Mouse (Mus musculus) heart, postnatal 0 days (tissue): Measurements from ENCODE around the gene Gm49354. TPM values are rescaled to one million over a fixed set of nuclear protein-coding genes. Genes with fewer than 3 reads are reported as not detected.
A peak's percentile ranks its signal among the peaks of the same experiment; 100 is the strongest.

Experiments used
- ATAC-seq: fragments of 200-750 bp; cut with Nextera tagmentation; 2 replicates; pipeline ENCODE4 v1.8.0; 2017; ENCODE audit warnings: low read depth, moderate number of reproducible peaks, moderate library complexity; ENCODE audit not compliant: insufficient read depth
- DNase-seq: peaks from one replicate; pipeline ENCODE4 v3.0.0-alpha.2; 2016; ENCODE audit warnings: low spot score
- H3K27ac ChIP-seq: fragments of 300-500 bp; sonication (generic); 2 replicates; pipeline ENCODE4 v1.5.1; 2014; ENCODE audit warnings: low read depth, mild to moderate bottlenecking
- H3K27me3 ChIP-seq: fragments of 300-500 bp; sonication (generic); 2 replicates; pipeline ENCODE4 v1.6.1; 2014; ENCODE audit warnings: low read length, mixed read lengths; ENCODE audit not compliant: control insufficient read depth, insufficient read depth
- H3K36me3 ChIP-seq: fragments of 300-500 bp; sonication (generic); replicated peaks from 2 replicates; pipeline ENCODE4 v1.6.1; 2014; ENCODE audit warnings: low read length, mixed read lengths; ENCODE audit not compliant: control insufficient read depth, insufficient read depth
- H3K4me1 ChIP-seq: fragments of 300-500 bp; sonication (generic); 2 replicates; pipeline ENCODE4 v1.6.1; 2014; ENCODE audit warnings: antibody characterized with exemption; ENCODE audit not compliant: control insufficient read depth, insufficient read depth
- H3K4me2 ChIP-seq: fragments of 300-500 bp; sonication (generic); 2 replicates; pipeline ENCODE4 v1.6.1; 2014; ENCODE audit warnings: low read depth, mild to moderate bottlenecking, low read length, moderate library complexity
- H3K4me3 ChIP-seq: fragments of 300-500 bp; sonication (generic); 2 replicates; pipeline ENCODE4 v1.5.1; 2014; ENCODE audit warnings: low read depth, low read length
- H3K9ac ChIP-seq: fragments of 300-500 bp; sonication (generic); replicated peaks from 2 replicates; pipeline ENCODE4 v1.6.1; 2014; ENCODE audit warnings: low read depth, low read length, mixed read lengths
- H3K9me3 ChIP-seq: fragments of 300-500 bp; sonication (generic); replicated peaks from 2 replicates; pipeline ENCODE4 v1.6.1; 2016; ENCODE audit warnings: low read length; ENCODE audit not compliant: control insufficient read depth
- CTCF ChIP-seq: IDR thresholded peaks from 2 replicates; pipeline ENCODE4 v1.5.1; 2016; ENCODE audit warnings: antibody characterized with exemption, control low read depth, low read depth
- EP300 ChIP-seq: IDR thresholded peaks from 2 replicates; pipeline ENCODE4 v1.6.1; 2016; ENCODE audit warnings: antibody characterized with exemption, low read depth
- WGBS: fragments of 180-500 bp; shearing (Covaris S2); extraction: QIAGEN DNeasy Blood & Tissue Kit; methylation state at CpG from one replicate; pipeline ENCODE4 v1.1.7; 2014; 5-methylcytosine and 5-hydroxymethylcytosine counted together
- polyA plus RNA-seq: library from polyadenylated mRNA; unstranded; fragments of >200 nt; fragmentation: Nextera tagmentation; extraction: Ambion mirVana; gene quantifications from 2 replicates; pipeline ENCODE4 v1.2.1, GENCODE M21; 2015
- total RNA-seq: library from RNA; depleted of rRNA; stranded (reverse); fragments of >200 nt; gene quantifications from 2 replicates; pipeline ENCODE4 v1.2.3, GENCODE M21; 2014; ENCODE audit warnings: low replicate concordance; rRNA removed

The Gm49354 gene
- total RNA-seq (not detected in 2 replicates), polyA plus RNA-seq (not detected in 2 replicates)

DNA sequence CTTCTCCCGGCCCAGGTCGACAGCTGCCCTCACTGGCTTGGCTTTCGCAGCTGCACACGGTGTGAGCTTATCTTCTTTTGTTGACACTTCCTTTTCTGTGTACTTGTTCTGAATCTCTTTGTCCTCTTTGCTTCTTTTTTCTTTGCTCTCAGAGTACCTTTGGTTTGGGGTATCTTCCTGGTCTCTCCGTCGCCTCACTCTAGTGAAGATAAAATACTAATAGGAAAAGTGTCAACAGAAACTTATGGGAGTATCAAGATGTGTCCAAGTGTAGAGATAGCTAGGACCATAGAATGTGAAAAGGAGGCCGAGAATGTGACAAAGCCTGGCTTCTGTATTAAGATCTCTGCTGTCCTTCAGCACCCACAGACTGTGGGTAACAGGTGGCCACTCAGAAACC is at the start of gene Gm49354:
Gm49354 (minus strand) TSS at position 101 of the 400 bp plus-strand sequence.
- no peak within 1 kb of the TSS for H3K9ac ChIP-seq
- TF ChIP-seq CTCF (no peak), EP300 (no peak)
- ATAC-seq, result no peak
- DNase-seq, result no peak
- peaks cover 97% of the 10 kb centered on the region for H3K36me3 ChIP-seq
- H3K27me3 ChIP-seq, result no peaks in the 10 kb centered on the region
- H3K4me1 ChIP-seq, result no peaks in the 10 kb centered on the region
- no peak within 1 kb of the TSS for H3K4me3 ChIP-seq
- no peak within 1 kb of the TSS for H3K27ac ChIP-seq
- H3K4me2 ChIP-seq, result no peak within 1 kb of the TSS
- WGBS, result 81% methylated on average over 7 of the region's 7 CpGs
- no peaks in the 10 kb centered on the region for H3K9me3 ChIP-seq

DNA sequence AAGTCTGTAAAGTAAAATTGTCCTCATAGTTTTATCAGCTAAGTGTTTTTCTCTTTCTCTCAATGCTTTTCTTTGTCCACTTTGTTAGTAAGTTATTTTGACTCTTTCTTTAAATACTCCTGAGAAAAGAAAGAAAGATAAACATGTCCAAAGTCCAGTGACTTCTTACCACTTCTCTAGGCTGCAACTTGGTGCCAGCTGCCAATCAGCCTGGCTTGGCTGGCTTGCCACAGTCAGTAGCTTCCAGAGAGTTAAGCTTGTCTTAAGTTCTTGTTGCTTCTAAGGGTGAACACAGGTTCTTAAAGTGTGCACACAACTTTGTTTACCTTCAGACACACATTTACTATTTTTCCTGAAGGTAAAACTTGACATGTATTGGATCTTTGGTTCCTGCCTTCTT is 43.9 kb upstream of the Gm49354 start:
- DNase-seq, result no peak

DNA sequence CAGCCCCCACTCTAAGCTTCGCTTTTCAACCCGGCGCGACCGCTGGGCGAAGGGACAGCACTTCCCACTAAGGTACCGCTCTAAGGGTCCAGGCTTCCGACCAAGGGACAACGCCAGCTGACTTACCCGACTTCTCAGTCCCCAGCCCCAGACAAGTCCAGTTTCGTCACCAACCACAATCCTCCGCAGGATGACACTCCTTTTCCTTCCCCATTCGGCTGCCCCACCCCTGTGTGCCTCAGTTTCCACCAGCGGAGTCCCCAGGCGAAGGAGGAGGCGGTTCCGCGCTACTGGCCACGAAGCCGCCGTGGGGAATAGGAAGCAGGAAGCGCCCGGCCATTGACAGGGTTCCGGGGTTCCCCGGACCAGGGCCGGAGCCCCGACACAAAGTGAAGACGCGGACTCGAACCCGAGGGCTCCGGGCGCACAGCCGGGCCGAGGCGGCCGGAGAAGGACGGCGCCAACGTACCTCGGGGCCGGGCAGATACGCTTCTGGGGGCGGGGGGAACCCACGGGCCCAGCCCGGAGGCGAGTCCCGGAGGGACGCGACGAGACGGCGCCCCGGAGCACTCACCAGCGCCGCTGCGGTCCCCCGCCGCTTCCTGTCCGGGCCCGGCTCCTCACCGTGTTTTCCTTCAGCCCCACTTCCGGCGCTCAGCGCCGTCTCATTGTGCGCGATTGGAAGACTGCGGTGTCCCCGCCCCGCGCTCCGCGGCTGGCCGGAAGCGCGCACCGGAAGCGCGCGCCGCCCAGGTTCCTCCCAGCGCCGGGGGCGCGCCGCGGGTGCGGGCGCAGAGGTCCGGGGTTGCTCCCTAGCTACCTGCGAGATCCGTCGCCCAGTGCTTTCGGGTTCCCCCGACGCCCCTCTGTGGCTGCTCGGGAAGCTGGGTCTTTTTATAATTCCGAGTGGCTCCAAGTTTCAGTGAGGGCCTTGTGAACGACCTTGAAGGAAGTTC is 40.7 kb upstream of the Gm49354 start, which contains the start of gene Tut7:
Tut7 (minus strand) TSS at position 641 of the 956 bp plus-strand sequence.
- H3K36me3 ChIP-seq, result 0 out of 2 replicates have a peak, but pooled peaks cover 1% of the 10 kb centered on the region
- H3K4me2 ChIP-seq, result peak within 1 kb of the TSS; percentile 83
- H3K27ac ChIP-seq, result peak within 1 kb of the TSS; percentile 96
- DNase-seq (peak; percentile 93), ATAC-seq (peak; percentile 95)
- TF ChIP-seq EP300, result peak; percentile 88
- no peak for TF ChIP-seq CTCF
- H3K9me3 ChIP-seq, result no peaks in the 10 kb centered on the region
- peak within 1 kb of the TSS; percentile 79 for H3K4me3 ChIP-seq
- H3K4me1 ChIP-seq, result peaks cover 28% of the 10 kb centered on the region
- H3K9ac ChIP-seq, result peak within 1 kb of the TSS; percentile 95
- no peaks in the 10 kb centered on the region for H3K27me3 ChIP-seq
- WGBS, result under 1% methylated on average over 94 of the region's 100 CpGs

More for the DNA sequence above, 43.9 kb upstream of the Gm49354 start:
- no peak overlapping the region for H3K4me3 ChIP-seq
- no peaks in the 10 kb centered on the region for H3K27me3 ChIP-seq
- no peaks in the 10 kb centered on the region for H3K36me3 ChIP-seq
- H3K9ac ChIP-seq, result no peak overlapping the region
- no peaks in the 10 kb centered on the region for H3K9me3 ChIP-seq
- TF ChIP-seq CTCF (no peak), EP300 (no peak)
- no peak overlapping the region for H3K4me2 ChIP-seq
- peaks cover 10% of the 10 kb centered on the region for H3K4me1 ChIP-seq
- H3K27ac ChIP-seq, result no peak overlapping the region
- no peak for ATAC-seq

DNA sequence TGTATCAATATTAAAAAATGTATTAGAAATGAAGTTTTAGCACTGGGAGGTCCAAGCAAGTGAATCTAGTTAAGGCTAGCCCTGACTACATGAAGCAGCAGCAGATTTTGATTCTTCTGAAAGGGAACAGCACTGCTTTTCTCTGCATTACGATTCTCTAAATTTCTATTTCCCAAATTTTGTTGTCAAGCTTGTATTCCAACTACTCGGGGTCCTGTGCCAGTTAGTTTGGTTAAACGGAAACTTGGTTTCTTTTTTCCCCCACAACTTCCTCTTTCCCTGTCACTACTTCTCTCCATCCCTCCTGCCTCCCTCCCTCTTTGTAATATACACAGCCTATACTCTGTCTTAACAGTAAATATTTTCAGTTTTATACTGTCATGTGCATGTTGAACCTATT is 38.8 kb upstream of the Gm49354 start:
- peak overlapping the region; percentile 79 for H3K4me3 ChIP-seq
- no peak for ATAC-seq
- H3K36me3 ChIP-seq, result peaks cover 16% of the 10 kb centered on the region
- H3K27ac ChIP-seq, result no peak overlapping the region
- H3K4me2 ChIP-seq, result peak overlapping the region; percentile 83
- no peaks in the 10 kb centered on the region for H3K9me3 ChIP-seq
- no peak for DNase-seq
- H3K4me1 ChIP-seq, result peaks cover 28% of the 10 kb centered on the region
- TF ChIP-seq CTCF (no peak), EP300 (no peak)
- 49% methylated on average over 3 of the region's 3 CpGs for WGBS
- H3K9ac ChIP-seq, result no peak overlapping the region
- no peaks in the 10 kb centered on the region for H3K27me3 ChIP-seq

- Histone ChIP-seq H3K27me3 (no peaks in the 10 kb centered on the region), H3K9ac (0 out of 2 replicates have a peak overlapping the region, but pooled peaks have one; percentile 16), H3K4me2 (peak overlapping the region; percentile 83), H3K36me3 (peaks cover 24% of the 10 kb centered on the region), H3K4me1 (peaks cover 28% of the 10 kb centered on the region), H3K27ac (no peak overlapping the region), H3K9me3 (no peaks in the 10 kb centered on the region), H3K4me3 (peak overlapping the region; percentile 79)
- TF ChIP-seq EP300, result no peak
- no peak for ATAC-seq
- DNase-seq, result no peak
- 56% methylated on average over 4 of the region's 4 CpGs for WGBS
Observed at GRCm38 (mm10) chr13:59820114-59820513, 38.1 kb upstream of the Gm49354 start.
